Mouse (Mus musculus): ENCODE results near the gene 1700011M02Rik. TPM values are rescaled to one million over a fixed set of nuclear protein-coding genes. Genes with fewer than 3 reads are reported as not detected.
"Not testable (repeated sequence)": the region's sequence is repeated elsewhere in the genome, so short reads cannot be mapped to it uniquely, and the experiment has no call there.

Gene 1700011M02Rik
- total and polyA plus RNA-seq, 3 experiments, result not detected

DNA sequence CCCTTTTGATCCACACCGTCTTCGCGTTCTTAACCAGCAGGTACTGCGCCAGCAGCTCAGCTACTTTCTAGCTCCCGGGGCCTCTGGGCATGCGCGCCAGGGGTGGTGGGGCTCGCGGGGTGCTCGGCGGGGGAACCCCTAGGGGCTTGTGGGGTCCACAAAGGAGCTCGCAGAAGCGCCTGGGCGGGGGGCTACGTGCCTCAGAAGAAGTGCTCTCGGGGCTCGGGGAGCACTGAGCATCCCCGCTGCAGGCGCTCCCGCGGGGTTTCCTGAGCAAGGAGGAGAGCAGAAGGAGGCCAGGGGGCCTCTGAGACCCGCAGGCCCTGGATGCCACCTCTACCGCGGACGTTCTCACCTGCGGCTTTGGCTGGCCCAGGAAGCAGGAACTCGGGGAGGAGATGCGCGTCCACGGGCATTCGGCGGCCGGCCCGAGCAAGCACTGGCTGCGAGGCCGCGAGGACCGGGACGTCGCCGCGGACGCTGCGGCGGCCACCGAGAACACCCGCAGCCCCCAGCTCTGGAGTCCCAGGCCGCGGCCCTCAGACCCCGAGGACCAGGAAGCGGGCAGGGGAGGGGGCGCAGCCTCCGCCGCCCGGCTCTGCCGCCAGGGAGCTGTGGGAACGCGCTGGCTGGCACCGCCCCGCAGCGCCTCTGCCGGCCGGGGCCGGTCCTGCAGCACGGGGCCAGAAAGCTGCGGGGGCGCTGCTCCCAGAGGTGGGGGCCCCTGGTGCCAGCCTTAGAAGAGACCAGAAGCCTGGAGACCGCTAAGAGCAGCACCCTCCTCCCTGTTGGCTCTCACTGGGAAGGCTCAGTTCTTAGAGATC lies 25.1 kb downstream of the 1700011M02Rik start:
- no peaks in the 10 kb centered on the region for H3K4me1 ChIP-seq (ENCODE audit: control insufficient read depth in 1 of 2, insufficient read depth in 2 of 2)
- no peak for DNase-seq (ENCODE audit: extremely low read depth)
- no peak overlapping the region for H3K4me3 ChIP-seq (replicated peaks in 1 of 3; ENCODE audit: low read depth in 2 of 3, low read length in 2 of 3, poor library complexity in 1 of 3)
- no peak overlapping the region for H3K4me2 ChIP-seq (ENCODE audit: insufficient read depth, low read depth, poor library complexity, severe bottlenecking)
- dilution Hi-C loops (cut with MboI; ENCODE audit: extremely low pct_ligation_motif_present, extremely low pct_unique_long_range_greater_than_20kb, low sequenced_read_pairs) (no loop called here), in situ Hi-C loops (cut with MboI; ENCODE audit: low pct_ligation_motif_present, low pct_unique_long_range_greater_than_20kb, low sequenced_read_pairs) (no loop called here)
- H3K9me3 ChIP-seq (replicated peaks; ENCODE audit: low read length), result no peaks in the 10 kb centered on the region
- H3K27me3 ChIP-seq (replicated peaks), result no peaks in the 10 kb centered on the region
- H3K27ac ChIP-seq (ENCODE audit: insufficient read depth, low read depth), result no peak overlapping the region
- H3K36me3 ChIP-seq (replicated peaks in 1 of 2; ENCODE audit: control insufficient read depth in 1 of 2, insufficient read depth in 1 of 2, low read length in 1 of 2), result no peaks in the 10 kb centered on the region
- H3K79me2 ChIP-seq (replicated peaks; ENCODE audit: control insufficient read depth, extremely low read depth, insufficient read depth, poor library complexity, severe bottlenecking), result no peaks in the 10 kb centered on the region
- no peak overlapping the region for H3K9ac ChIP-seq (ENCODE audit: insufficient read depth, low read depth)
- TF ChIP-seq CHD1 (IDR thresholded peaks at IDR 0.05; ENCODE audit: low read depth, low read length), result no peak

- no peak for DNase-seq (ENCODE audit: extremely low read depth)
- Histone ChIP-seq H3K27ac (ENCODE audit: insufficient read depth, low read depth) (no peak overlapping the region), H3K4me2 (ENCODE audit: insufficient read depth, low read depth, poor library complexity, severe bottlenecking) (no peak overlapping the region), H3K27me3 (replicated peaks) (no peaks in the 10 kb centered on the region), H3K36me3 (replicated peaks in 1 of 2; ENCODE audit: control insufficient read depth in 1 of 2, insufficient read depth in 1 of 2, low read length in 1 of 2) (no peaks in the 10 kb centered on the region), H3K9me3 (replicated peaks; ENCODE audit: low read length) (no peaks in the 10 kb centered on the region), H3K79me2 (replicated peaks; ENCODE audit: control insufficient read depth, extremely low read depth, insufficient read depth, poor library complexity, severe bottlenecking) (no peaks in the 10 kb centered on the region), H3K4me3 (replicated peaks in 1 of 3; ENCODE audit: low read depth in 2 of 3, low read length in 2 of 3, poor library complexity in 1 of 3) (no peak overlapping the region), H3K9ac (ENCODE audit: insufficient read depth, low read depth) (no peak overlapping the region), H3K4me1 (ENCODE audit: control insufficient read depth in 1 of 2, insufficient read depth in 2 of 2) (no peaks in the 10 kb centered on the region)
- in situ Hi-C loops (cut with MboI; ENCODE audit: low pct_ligation_motif_present, low pct_unique_long_range_greater_than_20kb, low sequenced_read_pairs), result no loop called here
- no peak for TF ChIP-seq GABPA (IDR thresholded peaks at IDR 0.05; ENCODE audit: insufficient replicate concordance, low read depth, low read length)
- no peak for TF ChIP-seq MAZ (IDR thresholded peaks at IDR 0.05; ENCODE audit: low read depth, low read length)
- TF ChIP-seq ZNF384 (IDR thresholded peaks at IDR 0.05; ENCODE audit: low read depth, low read length), result no peak
- no peak for TF ChIP-seq HCFC1 (IDR thresholded peaks at IDR 0.05; ENCODE audit: low read depth, low read length)
- TF ChIP-seq USF1 (IDR thresholded peaks at IDR 0.05; ENCODE audit: low read depth, low read length), result no peak
- TF ChIP-seq KAT2A (IDR thresholded peaks at IDR 0.05; ENCODE audit: insufficient replicate concordance, low read length), result no peak
- no peak for TF ChIP-seq MEF2A (IDR thresholded peaks at IDR 0.05; ENCODE audit: borderline replicate concordance, low read depth, low read length)
- dilution Hi-C loops (cut with MboI; ENCODE audit: extremely low pct_ligation_motif_present, extremely low pct_unique_long_range_greater_than_20kb, low sequenced_read_pairs), result no loop called here
Measured at GRCm38 (mm10) chrX:102934395-102934764, 25.7 kb downstream of the 1700011M02Rik start.

DNA sequence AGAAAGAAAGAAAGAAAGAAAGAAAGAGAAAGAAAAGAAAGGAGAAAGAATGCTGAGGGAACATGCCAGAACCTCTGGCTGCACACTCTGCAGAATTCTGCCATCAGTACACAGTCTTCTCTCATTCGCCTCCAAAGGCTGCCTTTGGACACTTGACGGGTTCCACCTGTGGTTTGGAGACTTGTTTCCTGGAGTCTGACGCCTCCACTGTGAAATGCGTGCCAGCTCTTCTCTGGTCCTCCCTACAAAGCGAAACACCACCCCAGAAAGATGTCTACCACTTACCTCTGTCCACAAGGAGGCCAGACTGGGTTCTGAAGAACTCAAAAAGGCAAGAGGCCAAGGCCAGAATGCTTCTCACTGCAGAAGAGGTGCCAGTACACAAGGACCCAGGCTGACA lies 28.0 kb downstream of the 1700011M02Rik start:
- in situ Hi-C loops (cut with MboI; ENCODE audit: low pct_ligation_motif_present, low pct_unique_long_range_greater_than_20kb, low sequenced_read_pairs) (no loop called here), dilution Hi-C loops (cut with MboI; ENCODE audit: extremely low pct_ligation_motif_present, extremely low pct_unique_long_range_greater_than_20kb, low sequenced_read_pairs) (no loop called here)
- H3K79me2 ChIP-seq (replicated peaks; ENCODE audit: control insufficient read depth, extremely low read depth, insufficient read depth, poor library complexity, severe bottlenecking), result no peaks in the 10 kb centered on the region

GRCm38 (mm10) chrX:102950136-102950535 lies 41.4 kb downstream of the 1700011M02Rik start:
- DNase-seq (ENCODE audit: extremely low read depth); in situ Hi-C loops (cut with MboI; ENCODE audit: low pct_ligation_motif_present, low pct_unique_long_range_greater_than_20kb, low sequenced_read_pairs); H3K79me2 ChIP-seq (replicated peaks; ENCODE audit: control insufficient read depth, extremely low read depth, insufficient read depth, poor library complexity, severe bottlenecking); H3K4me2 ChIP-seq (ENCODE audit: insufficient read depth, low read depth, poor library complexity, severe bottlenecking); H3K9ac ChIP-seq (ENCODE audit: insufficient read depth, low read depth); dilution Hi-C loops (cut with MboI; ENCODE audit: extremely low pct_ligation_motif_present, extremely low pct_unique_long_range_greater_than_20kb, low sequenced_read_pairs); H3K9me3 ChIP-seq (replicated peaks; ENCODE audit: low read length); H3K27me3 ChIP-seq (replicated peaks); H3K36me3 ChIP-seq (replicated peaks in 1 of 2; ENCODE audit: control insufficient read depth in 1 of 2, insufficient read depth in 1 of 2, low read length in 1 of 2); H3K4me3 ChIP-seq (replicated peaks in 1 of 3; ENCODE audit: low read depth in 2 of 3, low read length in 2 of 3, poor library complexity in 1 of 3); H3K4me1 ChIP-seq (ENCODE audit: control insufficient read depth in 1 of 2, insufficient read depth in 2 of 2); H3K27ac ChIP-seq (ENCODE audit: insufficient read depth, low read depth): not testable (repeated sequence)

More for the DNA sequence above, 28.0 kb downstream of the 1700011M02Rik start:
- no peak overlapping the region for H3K4me2 ChIP-seq (ENCODE audit: insufficient read depth, low read depth, poor library complexity, severe bottlenecking)
- H3K9me3 ChIP-seq (replicated peaks; ENCODE audit: low read length), result no peaks in the 10 kb centered on the region
- no peak overlapping the region for H3K27ac ChIP-seq (ENCODE audit: insufficient read depth, low read depth)
- no peak overlapping the region for H3K4me3 ChIP-seq (replicated peaks in 1 of 3; ENCODE audit: low read depth in 2 of 3, low read length in 2 of 3, poor library complexity in 1 of 3)
- no peaks in the 10 kb centered on the region for H3K27me3 ChIP-seq (replicated peaks)
- H3K36me3 ChIP-seq (replicated peaks in 1 of 2; ENCODE audit: control insufficient read depth in 1 of 2, insufficient read depth in 1 of 2, low read length in 1 of 2), result no peaks in the 10 kb centered on the region
- H3K4me1 ChIP-seq (ENCODE audit: control insufficient read depth in 1 of 2, insufficient read depth in 2 of 2), result no peaks in the 10 kb centered on the region
- no peak for TF ChIP-seq MEF2A (IDR thresholded peaks at IDR 0.05; ENCODE audit: borderline replicate concordance, low read depth, low read length)
- no peak for TF ChIP-seq PAX5 (IDR thresholded peaks at IDR 0.05; ENCODE audit: low read length)
- no peak for TF ChIP-seq JUN (IDR thresholded peaks at IDR 0.05; ENCODE audit: insufficient read depth, low read depth, low read length)
- no peak for TF ChIP-seq ZKSCAN1 (IDR thresholded peaks at IDR 0.05; ENCODE audit: borderline replicate concordance, low read depth, low read length)
- no peak for TF ChIP-seq TCF12 (IDR thresholded peaks at IDR 0.05; ENCODE audit: low read depth, low read length)
- TF ChIP-seq ELF1 (IDR thresholded peaks at IDR 0.05; ENCODE audit: low read depth, low read length), result no peak
- no peak for TF ChIP-seq CHD1 (IDR thresholded peaks at IDR 0.05; ENCODE audit: low read depth, low read length)
- no peak for TF ChIP-seq IRF4 (IDR thresholded peaks at IDR 0.05; ENCODE audit: low read depth, low read length)
- TF ChIP-seq HCFC1 (IDR thresholded peaks at IDR 0.05; ENCODE audit: low read depth, low read length), result no peak
- TF ChIP-seq ZNF384 (IDR thresholded peaks at IDR 0.05; ENCODE audit: low read depth, low read length), result no peak
- no peak for TF ChIP-seq TBP (conservative IDR thresholded peaks at IDR 0.05; ENCODE audit: low read depth, low read length)
- H3K9ac ChIP-seq (ENCODE audit: insufficient read depth, low read depth), result no peak overlapping the region
- no peak for DNase-seq (ENCODE audit: extremely low read depth)

Measured in CH12.LX (cell line).